Mouse (Mus musculus): ENCODE data around the gene Erc2. TPM values are rescaled to one million over a fixed set of nuclear protein-coding genes. Genes with fewer than 3 reads are reported as not detected.

Erc2 gene
- polyA plus RNA-seq, 1 experiment from 2014 or later = 2.5 TPM

GRCm38 (mm10) chr14:28501216-28501878 is 879.1 kb downstream of the Erc2 start:
- in situ Hi-C loops (cut with MboI; ENCODE audit: low pct_unique_long_range_greater_than_20kb) = loop anchor here (10.0 kb wide), 2 partner anchors 217 to 407 kb away; no protein-coding TSS in a partner anchor
- ATAC-seq (no peak), DNase-seq (ENCODE audit: low read depth, low spot score) (no peak)
- ChIA-PET CTCF (interaction anchor here (1.1 kb wide), 1 partner anchor 45 kb away, joined by 3 read pairs; no protein-coding TSS in a partner anchor), POLR2A (no interaction called here)
- no peak for TF ChIP-seq CTCF (IDR thresholded peaks at IDR 0.05)
- H3K27me3 ChIP-seq = no peaks in the 10 kb centered on the region

GRCm38 (mm10) chr14:28503276-28503675 is 881.0 kb downstream of the Erc2 start:
- DNase-seq (ENCODE audit: low read depth, low spot score) (no peak), ATAC-seq (no peak)
- ChIA-PET POLR2A (no interaction called here), CTCF (no interaction called here)
- in situ Hi-C loops (cut with MboI; ENCODE audit: low pct_unique_long_range_greater_than_20kb) = loop anchor here (10.0 kb wide), 2 partner anchors 218 to 408 kb away; no protein-coding TSS in a partner anchor
- TF ChIP-seq CTCF (IDR thresholded peaks at IDR 0.05) = no peak
- H3K27me3 ChIP-seq = no peaks in the 10 kb centered on the region

GRCm38 (mm10) chr14:28504101-28505050 is 882.1 kb downstream of the Erc2 start, which contains the start of gene Wnt5a:
Wnt5a (plus strand) TSS chr14:28504750.
- POLR2A ChIA-PET = interaction anchor here (0.7 kb wide), 2 partner anchors 88 to 406 kb away, joined by 3 to 4 read pairs; no protein-coding TSS in a partner anchor
- CTCF ChIA-PET = interaction anchor here (1.5 kb wide), 1 partner anchor 697 kb away, joined by 3 read pairs; no protein-coding TSS in a partner anchor
- no peaks in the 10 kb centered on the region for H3K27me3 ChIP-seq
- DNase-seq (ENCODE audit: low read depth, low spot score) (peak; percentile 25), ATAC-seq (peak; percentile 10)
- no peak for TF ChIP-seq CTCF (IDR thresholded peaks at IDR 0.05)
- in situ Hi-C loops (cut with MboI; ENCODE audit: low pct_unique_long_range_greater_than_20kb) = loop anchor here (5.0 to 10.0 kb wide), 5 partner anchors 220 to 697 kb away; no protein-coding TSS in a partner anchor

GRCm38 (mm10) chr14:28505051-28505585 is 882.9 kb downstream of the Erc2 start:
- DNase-seq (ENCODE audit: low read depth, low spot score) (peak; percentile 31), ATAC-seq (peak; percentile 56)
- ChIA-PET CTCF (interaction anchor here (1.3 to 1.5 kb wide), 3 partner anchors 584 to 698 kb away, joined by 3 to 5 read pairs (median 3); no protein-coding TSS in a partner anchor), POLR2A (interaction anchor here (0.5 to 0.7 kb wide), 2 partner anchors 8 to 89 kb away, joined by 3 to 4 read pairs; no protein-coding TSS in a partner anchor)
- in situ Hi-C loops (cut with MboI; ENCODE audit: low pct_unique_long_range_greater_than_20kb) = loop anchor here (5.0 to 10.0 kb wide), 5 partner anchors 220 to 698 kb away; no protein-coding TSS in a partner anchor
- no peak for TF ChIP-seq CTCF (IDR thresholded peaks at IDR 0.05)
- H3K27me3 ChIP-seq = no peaks in the 10 kb centered on the region

GRCm38 (mm10) chr14:28505586-28506375 is 883.6 kb downstream of the Erc2 start:
- CTCF ChIA-PET = interaction anchor here (1.1 to 1.5 kb wide), 6 partner anchors 9 to 699 kb away, joined by 3 to 6 read pairs (median 4); no protein-coding TSS in a partner anchor
- DNase-seq (ENCODE audit: low read depth, low spot score) = peak; percentile 6
- no peaks in the 10 kb centered on the region for H3K27me3 ChIP-seq
- no peak for TF ChIP-seq CTCF (IDR thresholded peaks at IDR 0.05)
- in situ Hi-C loops (cut with MboI; ENCODE audit: low pct_unique_long_range_greater_than_20kb) = loop anchor here (5.0 to 10.0 kb wide), 5 partner anchors 221 to 698 kb away; no protein-coding TSS in a partner anchor
- no peak for ATAC-seq
- POLR2A ChIA-PET = interaction anchor here (0.5 to 1.1 kb wide), 2 partner anchors 9 to 700 kb away, joined by 3 read pairs; no protein-coding TSS in a partner anchor

- DNase-seq (ENCODE audit: low read depth, low spot score) = peak; percentile 17
- CTCF ChIA-PET = interaction anchor here (0.7 to 1.6 kb wide), 8 partner anchors 9 to 700 kb away, joined by 3 to 9 read pairs (median 4); no protein-coding TSS in a partner anchor
- in situ Hi-C loops (cut with MboI; ENCODE audit: low pct_unique_long_range_greater_than_20kb) = loop anchor here (5.0 to 10.0 kb wide), 5 partner anchors 222 to 699 kb away; no protein-coding TSS in a partner anchor
- POLR2A ChIA-PET = interaction anchor here (0.8 to 1.1 kb wide), 2 partner anchors 190 to 701 kb away, joined by 3 to 4 read pairs; no protein-coding TSS in a partner anchor
- peak; percentile 6 for ATAC-seq
- TF ChIP-seq CTCF (IDR thresholded peaks at IDR 0.05) = no peak
- no peaks in the 10 kb centered on the region for H3K27me3 ChIP-seq
Measured at GRCm38 (mm10) chr14:28506376-28506831, 884.2 kb downstream of the Erc2 start.

GRCm38 (mm10) chr14:28507011-28507410 is 884.8 kb downstream of the Erc2 start:
- H3K27me3 ChIP-seq = no peaks in the 10 kb centered on the region
- POLR2A ChIA-PET = interaction anchor here (0.6 to 1.1 kb wide), 7 partner anchors 18 to 702 kb away, joined by 3 to 5 read pairs (median 3); no protein-coding TSS in a partner anchor
- ATAC-seq (no peak), DNase-seq (ENCODE audit: low read depth, low spot score) (peak; percentile 9)
- CTCF ChIA-PET = interaction anchor here (0.7 to 1.6 kb wide), 13 partner anchors 8 to 700 kb away, joined by 3 to 9 read pairs (median 3); no protein-coding TSS in a partner anchor
- no peak for TF ChIP-seq CTCF (IDR thresholded peaks at IDR 0.05)
- in situ Hi-C loops (cut with MboI; ENCODE audit: low pct_unique_long_range_greater_than_20kb) = loop anchor here (5.0 to 10.0 kb wide), 5 partner anchors 222 to 700 kb away; no protein-coding TSS in a partner anchor

GRCm38 (mm10) chr14:28507471-28507870 is 885.2 kb downstream of the Erc2 start:
- POLR2A ChIA-PET = interaction anchor here (0.6 to 1.1 kb wide), 6 partner anchors 18 to 693 kb away, joined by 3 to 5 read pairs (median 4); no protein-coding TSS in a partner anchor
- H3K27me3 ChIP-seq = no peaks in the 10 kb centered on the region
- TF ChIP-seq CTCF (IDR thresholded peaks at IDR 0.05) = no peak
- CTCF ChIA-PET = interaction anchor here (0.8 to 1.6 kb wide), 10 partner anchors 14 to 701 kb away, joined by 3 to 9 read pairs (median 3); no protein-coding TSS in a partner anchor
- ATAC-seq (no peak), DNase-seq (ENCODE audit: low read depth, low spot score) (peak; percentile 22)
- in situ Hi-C loops (cut with MboI; ENCODE audit: low pct_unique_long_range_greater_than_20kb) = loop anchor here (5.0 to 10.0 kb wide), 5 partner anchors 223 to 700 kb away; no protein-coding TSS in a partner anchor
